Mouse (Mus musculus) retina, postnatal 7 days (tissue): Measurements from ENCODE around the gene Exoc7.

Experiments
- DNase-seq: peaks from one replicate; pipeline ENCODE4 v3.0.0-alpha.2; 2012; ENCODE audit warnings: low read depth, low spot score

Exoc7 gene

GRCm38 (mm10) chr11:116312359-116312758 is 5.3 kb upstream of the Exoc7 start:
- no peak for DNase-seq

- DNase-seq, result no peak
Observed at GRCm38 (mm10) chr11:116311169-116311568, 4.1 kb upstream of the Exoc7 start.

GRCm38 (mm10) chr11:116309601-116310000 is 2.6 kb upstream of the Exoc7 start:
- DNase-seq, result no peak

- DNase-seq, result no peak
Observed at GRCm38 (mm10) chr11:116307762-116308531, 914 bp upstream of the Exoc7 start.

GRCm38 (mm10) chr11:116306126-116306982 is 679 bp downstream of the Exoc7 start:
- peak; percentile 91 for DNase-seq

- no peak for DNase-seq
Observed at GRCm38 (mm10) chr11:116305423-116305822, 1.6 kb downstream of the Exoc7 start.

GRCm38 (mm10) chr11:116298621-116299020 is 8.4 kb downstream of the Exoc7 start:
- no peak for DNase-seq

GRCm38 (mm10) chr11:116298221-116298620 is 8.8 kb downstream of the Exoc7 start:
- DNase-seq, result no peak

GRCm38 (mm10) chr11:116297017-116297416 is 10.0 kb downstream of the Exoc7 start:
- no peak for DNase-seq

GRCm38 (mm10) chr11:116296191-116296734 is 10.8 kb downstream of the Exoc7 start:
- DNase-seq, result no peak

GRCm38 (mm10) chr11:116294319-116294718 is 12.7 kb downstream of the Exoc7 start:
- DNase-seq, result peak; percentile 76

- no peak for DNase-seq
Observed at GRCm38 (mm10) chr11:116293538-116294137, 13.4 kb downstream of the Exoc7 start.

- no peak for DNase-seq
Observed at GRCm38 (mm10) chr11:116292401-116292800, 14.6 kb downstream of the Exoc7 start.

- no peak for DNase-seq
Observed at GRCm38 (mm10) chr11:116290556-116290955, 16.5 kb downstream of the Exoc7 start.

- no peak for DNase-seq
Observed at GRCm38 (mm10) chr11:116287351-116287750, 19.7 kb downstream of the Exoc7 start.

- no peak for DNase-seq
Observed at GRCm38 (mm10) chr11:116285770-116286191, 21.3 kb downstream of the Exoc7 start.

- DNase-seq, result no peak
Observed at GRCm38 (mm10) chr11:116283982-116284381, 23.1 kb downstream of the Exoc7 start.

GRCm38 (mm10) chr11:116282912-116283521 is 24.0 kb downstream of the Exoc7 start:
- no peak for DNase-seq

- DNase-seq, result no peak
Observed at GRCm38 (mm10) chr11:116282089-116282488, 24.9 kb downstream of the Exoc7 start.

GRCm38 (mm10) chr11:116281671-116282070 is 25.4 kb downstream of the Exoc7 start:
- no peak for DNase-seq
